Mouse (Mus musculus) spleen, adult 2 months (tissue): ENCODE measurements at regions not wholly inside any gene's neighbourhood (a gene's known extent, or its start where the extent isn't known, plus 50 kb on each side); places are given as distances from the start of the nearest gene placed in this dataset.

Experiments
- CTCF ChIP-seq: fragments of 200-500 bp; IDR thresholded peaks from 2 replicates; pipeline ENCODE4 v1.5.1; 2011; ENCODE audit warnings: mild to moderate bottlenecking, inconsistent platforms; ENCODE audit not compliant: insufficient read depth, insufficient read length, insufficient replicate concordance; ENCODE audit errors: extremely low read depth
- POLR2A ChIP-seq: fragments of 200-500 bp; IDR thresholded peaks from 2 replicates; pipeline ENCODE4 v1.6.1; 2011; ENCODE audit warnings: low read depth, low read length, inconsistent platforms

GRCm38 (mm10) chr14:62003013-62003781 lies 289.2 kb upstream of the Rnaseh2b start:
- TF ChIP-seq CTCF (no peak), POLR2A (no peak)
